Mouse (Mus musculus) spleen, postnatal 36 days (tissue): ENCODE data around the gene Cyp4b1.
"Not testable (repeated sequence)": the region's sequence is repeated elsewhere in the genome, so short reads cannot be mapped to it uniquely, and the experiment has no call there.

Experiments
- DNase-seq, 2 experiments: peaks; one replicate each; pipeline ENCODE4 v3.0.0; 2022; ENCODE audit warnings: low spot score in 2 of 2, mixed read lengths in 1 of 2

Cyp4b1 gene

DNA sequence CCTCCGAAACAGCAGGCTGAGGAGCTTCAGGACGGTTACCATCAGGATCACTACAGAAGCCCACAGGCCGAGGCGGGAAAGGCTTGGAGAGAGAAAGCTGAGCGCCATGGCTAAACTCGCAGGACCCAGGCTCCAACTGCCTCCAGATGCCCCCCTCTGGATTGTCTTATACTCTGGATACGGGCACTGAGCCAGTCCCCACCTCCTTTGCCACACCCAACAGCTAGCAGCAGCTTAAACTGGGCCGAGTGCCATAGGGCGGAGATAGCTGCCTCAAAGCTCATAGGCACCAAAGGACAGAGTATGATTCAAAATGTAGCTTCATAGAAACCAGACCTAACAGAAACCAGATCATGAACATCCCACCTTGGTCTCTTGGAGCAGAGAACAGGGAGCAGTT, at the start of gene Cyp4b1:
Gene Cyp4b1, minus strand, starts transcription at position 144 of the 400 bp plus-strand sequence.
- peak; percentile 24 for DNase-seq

- DNase-seq: no peak
These were observed 38.8 kb upstream of the Cyp4b1 start for GRCm38 (mm10) chr4:115686299-115686698.

DNA sequence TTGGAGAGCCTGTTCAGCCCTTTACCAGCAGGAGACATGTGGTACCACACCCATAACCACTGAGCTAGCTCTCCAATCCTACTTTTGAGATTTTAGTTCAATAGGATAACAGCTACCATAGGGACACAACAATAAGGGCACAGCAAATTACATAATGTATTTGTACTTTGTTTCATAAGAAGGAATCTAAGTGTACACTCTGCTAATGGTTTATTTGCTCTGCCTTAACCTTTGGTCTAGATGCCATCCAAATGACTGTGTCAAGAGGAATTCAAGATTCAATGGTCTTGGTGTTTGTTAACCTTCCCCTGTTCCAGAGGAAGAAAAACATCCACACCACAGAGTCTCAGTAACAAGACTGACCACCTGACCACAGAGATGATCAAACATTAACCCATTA, 11.7 kb upstream of the Cyp4b1 start:
- no peak for DNase-seq

- no peak for DNase-seq
These were observed 10.3 kb upstream of the Cyp4b1 start for GRCm38 (mm10) chr4:115657867-115658249.

DNA sequence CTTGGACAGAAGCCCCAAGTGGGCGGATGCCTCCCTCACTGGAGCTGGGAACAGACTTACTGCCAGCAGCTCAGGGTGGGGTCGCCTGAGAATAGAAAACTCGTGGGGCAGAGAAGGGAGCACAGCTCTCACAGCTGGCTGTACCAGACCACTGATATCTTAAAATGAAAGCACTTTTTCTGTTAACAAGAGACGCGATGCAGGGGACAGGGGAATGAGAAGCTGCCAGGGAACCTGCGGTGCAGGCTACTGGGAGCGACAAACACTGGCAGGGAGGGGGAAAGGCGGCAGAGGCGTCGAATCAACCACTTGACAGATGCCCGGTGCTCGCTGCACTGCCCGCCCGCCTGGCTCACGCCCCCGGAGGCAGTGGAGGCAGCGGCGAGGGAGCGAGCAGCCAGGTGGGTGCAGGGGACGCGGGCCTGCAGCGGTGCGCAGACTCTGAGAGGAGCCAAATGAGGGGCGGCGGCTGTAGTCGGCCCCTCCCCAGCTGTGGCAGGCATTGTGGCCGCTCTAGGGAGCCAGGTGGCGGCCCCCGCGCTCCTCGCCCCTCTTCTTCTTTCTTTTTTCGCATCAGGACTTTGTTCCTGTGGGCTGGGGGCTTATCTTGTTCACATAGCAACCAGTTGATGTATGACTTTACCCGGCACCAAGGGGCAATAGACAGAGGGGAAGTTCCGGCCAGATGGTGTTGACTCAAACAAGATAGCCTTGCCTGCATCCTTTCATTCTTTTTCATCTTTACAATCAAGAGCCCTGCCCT, 9.8 kb upstream of the Cyp4b1 start:
- no peak for DNase-seq

DNA sequence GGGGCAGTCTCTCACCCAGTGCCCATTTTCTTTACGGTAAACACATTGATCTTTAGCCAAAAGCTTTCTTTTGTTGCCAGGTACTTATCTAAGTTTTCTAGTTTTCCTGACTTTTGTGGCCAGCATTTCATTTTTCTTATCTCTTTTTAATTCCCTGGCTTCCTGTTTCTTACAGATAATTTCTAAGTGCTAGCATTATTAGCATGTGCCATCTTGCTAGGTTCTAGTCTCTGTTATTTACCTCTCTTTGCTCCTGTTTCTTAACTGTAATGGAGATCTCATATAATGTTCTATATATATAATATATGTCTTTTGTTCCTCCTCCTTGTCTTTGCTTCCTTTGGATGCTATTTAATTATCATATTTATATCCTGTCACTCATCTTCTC, 9.0 kb upstream of the Cyp4b1 start:
- not testable (repeated sequence) for DNase-seq

DNA sequence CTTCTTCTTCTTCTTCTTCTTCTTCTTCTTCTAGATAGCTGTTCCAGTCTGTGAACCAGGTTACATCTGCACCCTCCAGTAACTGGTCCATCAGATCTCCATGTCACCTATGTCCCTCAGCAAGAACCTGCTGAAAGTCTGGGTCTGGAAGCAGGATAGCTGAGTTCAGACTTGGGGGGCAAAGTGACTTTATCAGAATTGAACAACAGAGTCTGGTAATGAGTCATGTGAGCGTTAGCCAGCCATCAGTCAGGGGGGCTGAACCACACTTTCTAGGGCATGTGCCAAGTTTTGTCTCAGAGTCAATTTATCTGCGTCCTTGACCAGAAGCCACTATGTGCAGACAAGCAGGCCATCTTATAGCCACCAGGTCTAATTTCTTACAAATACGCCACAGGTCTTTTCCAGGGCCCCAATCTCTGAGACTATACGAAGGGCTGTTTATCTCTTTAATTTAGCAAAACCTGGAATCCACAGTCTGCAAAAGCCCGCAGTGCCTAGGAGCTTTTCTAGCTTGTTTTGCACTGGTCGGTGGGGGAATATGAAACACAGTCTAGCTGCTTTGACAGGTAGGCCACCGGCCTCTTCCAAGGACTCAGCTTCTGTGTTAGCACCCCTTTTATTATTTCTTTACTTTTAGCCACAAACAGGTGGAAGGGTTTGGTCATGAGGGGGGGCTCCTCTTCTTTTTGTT, 8.5 kb upstream of the Cyp4b1 start:
- DNase-seq: not testable (repeated sequence)

DNA sequence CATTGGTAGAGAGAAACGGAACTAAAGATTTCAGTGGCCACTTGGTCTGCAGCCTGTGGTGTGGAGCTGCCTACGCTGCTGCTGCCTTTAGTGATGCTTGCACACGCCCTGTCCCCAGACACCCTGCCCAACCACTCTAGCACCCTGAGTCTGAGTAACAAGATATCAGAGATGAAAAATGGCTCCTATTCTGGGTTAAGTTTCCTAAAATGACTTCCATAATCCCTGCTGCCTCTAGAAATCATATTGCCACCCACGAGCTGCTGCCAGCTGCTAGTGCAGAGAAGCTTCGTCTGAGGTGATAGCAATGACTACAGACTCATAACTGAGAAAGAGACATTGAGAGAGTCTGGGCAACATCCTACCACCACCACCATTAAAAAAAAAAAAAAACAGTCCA, 3.3 kb upstream of the Cyp4b1 start:
- DNase-seq: no peak

- no peak for DNase-seq
These were observed 1.8 kb upstream of the Cyp4b1 start for GRCm38 (mm10) chr4:115649344-115649743.

DNA sequence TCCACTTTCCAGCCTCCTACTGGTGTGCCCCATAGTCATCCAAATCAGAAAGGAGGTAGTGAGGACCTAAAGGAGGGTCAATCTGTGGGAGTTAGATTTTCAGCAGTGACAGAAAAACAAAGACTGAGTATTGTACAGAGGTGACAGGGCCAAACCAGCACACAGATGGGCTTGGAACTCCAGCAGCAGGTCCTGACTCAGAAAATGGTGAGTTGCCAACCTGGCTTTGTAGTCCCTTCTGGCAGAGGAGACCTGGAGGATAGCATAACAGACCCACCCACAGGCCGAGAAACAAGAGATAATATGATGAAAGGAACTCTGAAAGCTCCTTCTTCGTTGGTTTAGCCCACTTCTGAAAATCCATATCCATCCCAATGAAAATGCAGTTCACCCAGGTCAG, 1.2 kb upstream of the Cyp4b1 start:
- DNase-seq: no peak

GRCm38 (mm10) chr4:115645371-115645770, 2.2 kb downstream of the Cyp4b1 start:
- no peak for DNase-seq

DNA sequence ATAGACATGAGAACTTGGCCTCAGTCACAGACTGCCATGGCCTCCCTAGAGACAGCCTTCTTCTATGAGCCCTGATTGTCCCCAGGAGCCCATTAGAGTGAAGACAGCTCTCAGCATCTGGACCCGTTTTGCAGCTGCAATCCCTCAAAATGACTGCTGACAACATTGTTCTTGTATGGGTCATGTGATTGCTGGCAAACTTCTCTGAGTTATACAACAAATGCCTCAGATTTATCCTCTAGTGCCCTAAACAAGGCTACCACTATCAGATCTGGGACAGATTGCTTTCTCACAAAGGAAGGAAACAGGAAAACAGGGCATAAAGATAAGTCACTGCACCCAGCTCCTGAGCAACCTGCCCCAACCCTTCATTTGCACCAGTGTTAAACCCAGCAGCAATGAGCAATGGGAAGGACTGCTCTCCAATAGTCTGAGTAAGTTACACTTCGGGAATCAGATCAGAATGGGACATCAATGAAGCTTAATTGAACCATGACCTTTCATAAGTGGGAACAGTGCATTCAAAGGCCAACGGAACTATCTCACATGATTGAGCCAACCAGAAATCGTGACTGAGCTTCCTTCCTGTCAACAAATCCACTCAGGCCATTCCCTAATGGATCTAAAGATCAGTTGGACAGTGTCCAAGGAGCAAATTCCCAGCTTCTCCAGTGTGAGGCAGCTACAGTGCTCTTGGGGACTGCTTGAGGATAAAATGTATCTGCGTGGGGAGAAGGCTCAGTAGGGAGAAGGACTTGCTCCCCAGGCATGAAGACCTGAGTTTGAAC, 4.4 kb downstream of the Cyp4b1 start:
- no peak for DNase-seq

DNA sequence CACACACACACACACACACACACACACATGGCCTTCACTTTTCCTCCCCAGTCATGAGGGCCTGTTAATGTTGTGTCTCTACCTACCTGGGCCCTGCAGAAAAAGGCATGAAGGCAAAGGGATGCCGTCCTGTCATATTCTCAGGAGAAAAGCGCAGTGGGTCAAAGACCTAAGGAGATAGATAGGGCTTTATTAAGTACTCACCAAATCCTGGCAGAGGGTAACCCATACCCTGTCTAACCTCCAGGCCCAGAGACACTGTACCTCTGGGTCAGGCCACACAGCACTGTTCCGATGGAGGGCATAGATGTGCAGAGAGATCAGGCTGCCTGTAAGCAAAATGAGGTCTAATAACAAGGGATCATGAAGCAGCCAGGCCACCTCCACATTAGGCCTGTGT, 22.0 kb downstream of the Cyp4b1 start:
- DNase-seq: not testable (repeated sequence)

- DNase-seq: no peak
These were observed 33.5 kb downstream of the Cyp4b1 start for GRCm38 (mm10) chr4:115614005-115614404.

DNA sequence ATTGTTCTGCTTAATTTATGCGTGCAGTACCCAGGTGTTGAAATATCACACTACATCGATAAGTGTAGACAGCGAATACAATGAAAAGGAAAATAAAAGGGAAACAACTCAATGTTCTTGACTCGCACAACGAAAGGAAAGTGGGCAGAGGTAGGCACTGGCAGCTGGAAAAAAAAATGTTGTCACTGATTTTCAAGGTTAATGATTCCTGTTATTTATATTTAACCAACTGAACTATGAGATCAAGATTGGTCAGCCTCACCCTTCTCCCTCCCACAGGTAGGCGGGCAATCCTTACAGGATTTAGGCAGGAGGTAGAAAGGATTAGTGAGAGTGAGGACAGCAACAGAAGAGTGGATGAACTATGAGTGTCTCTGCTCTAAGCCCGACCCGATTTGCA, 46.9 kb downstream of the Cyp4b1 start, which contains the start of gene Cyp4a32:
Gene Cyp4a32, plus strand, starts transcription at position 359 of the 400 bp plus-strand sequence.
- not testable (repeated sequence) for DNase-seq

- no peak for DNase-seq
These were observed 50.6 kb downstream of the Cyp4b1 start for GRCm38 (mm10) chr4:115596824-115597336.

DNA sequence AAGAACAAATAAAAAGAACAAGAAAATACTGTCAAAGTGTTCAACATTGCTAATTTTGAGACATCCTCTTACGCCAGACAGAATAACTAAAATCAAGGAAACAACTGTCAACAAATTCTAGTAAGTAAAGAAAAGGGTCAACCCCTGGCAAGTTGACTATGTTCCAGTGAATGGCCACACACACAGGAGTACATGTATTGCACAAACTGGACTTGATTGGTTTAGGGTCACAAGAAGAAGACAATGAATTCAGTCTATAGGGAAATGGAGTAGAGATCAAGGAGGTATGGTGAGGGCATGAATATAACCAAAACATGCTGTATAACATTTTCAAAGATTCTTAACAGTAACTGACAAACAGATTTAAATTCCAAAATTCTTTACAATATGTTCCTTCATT, 51.2 kb downstream of the Cyp4b1 start:
- DNase-seq: no peak

DNA sequence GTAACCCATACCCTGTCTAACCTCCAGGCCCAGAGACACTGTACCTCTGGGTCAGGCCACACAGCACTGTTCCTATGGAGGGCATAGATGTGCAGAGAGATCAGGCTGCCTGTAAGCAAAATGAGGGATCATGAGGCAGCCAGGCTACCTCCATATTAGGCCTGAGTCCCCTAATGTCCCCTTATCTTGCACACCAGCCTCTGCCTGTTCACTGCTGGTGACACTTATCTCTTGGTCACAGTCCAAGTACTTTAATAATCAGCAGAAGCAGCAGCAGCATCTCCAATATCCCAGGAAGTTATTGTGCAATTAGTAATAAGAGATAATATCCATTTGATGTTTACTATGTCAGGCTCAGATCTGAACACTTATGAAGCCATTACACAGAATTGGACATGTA, 64.5 kb downstream of the Cyp4b1 start:
- DNase-seq: peak; percentile 42 to 63

- DNase-seq: no peak
These were observed 71.7 kb downstream of the Cyp4b1 start for GRCm38 (mm10) chr4:115575776-115576175.

DNA sequence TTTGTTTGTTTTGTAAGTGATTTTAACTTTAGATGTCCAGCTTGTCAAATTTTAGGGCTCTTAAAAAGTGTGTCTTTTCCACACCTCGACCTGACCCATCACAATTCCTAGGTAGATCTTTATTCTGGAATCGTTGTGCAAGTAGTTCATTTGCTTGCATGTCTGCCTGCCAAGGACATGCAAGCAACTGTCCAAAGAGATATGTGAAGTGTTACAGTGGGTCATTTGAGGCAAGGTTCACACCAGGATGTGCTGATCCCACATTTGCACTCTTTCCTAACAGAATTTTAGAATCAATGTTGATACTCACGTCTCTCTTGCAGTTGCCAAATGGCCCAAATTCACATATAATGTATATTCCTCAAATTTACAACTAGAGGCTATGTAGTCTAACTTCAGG, 72.3 kb downstream of the Cyp4b1 start:
- no peak for DNase-seq
